Mouse (Mus musculus) testis, adult 2 months (tissue): ENCODE data around the gene Cngb1. TPM values are rescaled to one million over a fixed set of nuclear protein-coding genes. Genes with fewer than 3 reads are reported as not detected.

ENCODE experiments used
- H3K27ac ChIP-seq: fragments of 200-500 bp; 2 replicates; pipeline ENCODE4 v1.5.1; 2012; ENCODE audit warnings: low read depth, low read length; ENCODE audit not compliant: control insufficient read depth, insufficient read depth
- H3K27me3 ChIP-seq: fragments of 200-500 bp; 2 replicates; pipeline ENCODE4 v1.6.1; 2012; ENCODE audit warnings: mild to moderate bottlenecking, low read length, moderate library complexity; ENCODE audit not compliant: control insufficient read depth, insufficient read depth
- H3K36me3 ChIP-seq: fragments of 200-500 bp; 2 replicates; pipeline ENCODE4 v1.6.1; 2012; ENCODE audit warnings: mild to moderate bottlenecking, low read length; ENCODE audit not compliant: control insufficient read depth, insufficient read depth
- H3K4me1 ChIP-seq: fragments of 200-500 bp; 2 replicates; pipeline ENCODE4 v1.6.1; 2012; ENCODE audit warnings: low read length; ENCODE audit not compliant: control insufficient read depth, insufficient read depth
- H3K4me3 ChIP-seq: fragments of 200-500 bp; 2 replicates; pipeline ENCODE4 v1.5.1; 2012; ENCODE audit warnings: low read depth, mild to moderate bottlenecking, low read length, moderate library complexity, mixed read lengths; ENCODE audit not compliant: control insufficient read depth
- CTCF ChIP-seq: fragments of 200-500 bp; IDR thresholded peaks from 2 replicates; pipeline ENCODE4 v1.5.1; 2012; ENCODE audit warnings: low read depth, mild to moderate bottlenecking, inconsistent platforms, low read length, moderate library complexity; ENCODE audit not compliant: control insufficient read depth, insufficient read depth, insufficient replicate concordance
- POLR2A ChIP-seq: fragments of 200-500 bp; IDR thresholded peaks from 2 replicates; pipeline ENCODE4 v1.6.1; 2012; ENCODE audit warnings: low read depth, mild to moderate bottlenecking, inconsistent platforms, low read length, moderate library complexity; ENCODE audit not compliant: control insufficient read depth
- polyA plus RNA-seq: library from polyadenylated mRNA; depleted of rRNA; stranded (reverse); fragments of >200 nt; gene quantifications from 2 replicates; pipeline ENCODE4 v1.2.3, GENCODE M21; 2012

The Cngb1 gene
- polyA plus RNA-seq, 1 experiment, result 6.9 TPM

DNA sequence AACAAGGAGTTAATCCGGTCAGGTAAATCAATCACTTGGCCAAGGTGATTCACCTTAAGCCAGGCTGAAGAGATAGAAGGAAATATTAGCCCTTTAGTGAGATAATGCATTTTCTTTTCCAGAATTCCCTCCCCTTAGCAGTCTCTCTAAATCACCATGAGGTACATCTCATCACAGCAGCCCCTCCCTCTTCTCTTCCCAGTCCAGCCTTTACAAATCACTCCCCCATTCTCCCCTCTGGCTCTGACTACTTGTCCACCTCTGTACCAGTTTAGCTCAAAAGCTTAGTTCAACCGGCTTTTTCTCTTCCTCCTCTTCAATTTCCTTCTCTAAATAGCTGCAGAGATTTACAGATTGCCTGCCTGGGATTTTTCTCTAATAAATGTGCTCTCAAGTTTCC lies 85.3 kb downstream of the Cngb1 start:
- Histone ChIP-seq H3K4me3 (no peak overlapping the region), H3K27ac (no peak overlapping the region), H3K27me3 (no peaks in the 10 kb centered on the region), H3K36me3 (no peaks in the 10 kb centered on the region), H3K4me1 (no peaks in the 10 kb centered on the region)
- TF ChIP-seq POLR2A, result no peak

DNA sequence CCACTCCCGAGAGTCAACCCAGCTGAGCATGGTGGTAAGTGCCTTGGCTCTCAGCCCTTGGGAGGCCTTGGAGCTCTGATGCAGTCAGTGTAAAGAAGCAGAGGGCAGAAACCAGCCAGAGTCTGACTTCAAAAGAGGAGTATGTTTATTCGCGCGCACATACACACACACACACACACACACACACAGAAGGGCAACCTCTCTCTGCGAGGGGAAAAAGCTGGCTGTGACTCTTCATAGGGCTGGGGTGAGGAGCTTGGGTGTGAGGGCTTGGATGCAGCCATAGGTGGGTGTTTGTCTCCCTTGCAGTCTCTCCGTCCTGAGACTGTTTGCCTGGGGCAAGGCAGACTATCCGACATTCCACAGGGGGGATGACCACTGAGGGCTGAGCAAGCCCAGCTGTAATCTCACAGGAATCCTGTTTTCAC lies 85.8 kb downstream of the Cngb1 start:
- Histone ChIP-seq H3K36me3 (no peaks in the 10 kb centered on the region), H3K27me3 (no peaks in the 10 kb centered on the region), H3K27ac (no peak overlapping the region), H3K4me1 (no peaks in the 10 kb centered on the region), H3K4me3 (no peak overlapping the region)
- TF ChIP-seq CTCF, result no peak
- no peak for TF ChIP-seq POLR2A

DNA sequence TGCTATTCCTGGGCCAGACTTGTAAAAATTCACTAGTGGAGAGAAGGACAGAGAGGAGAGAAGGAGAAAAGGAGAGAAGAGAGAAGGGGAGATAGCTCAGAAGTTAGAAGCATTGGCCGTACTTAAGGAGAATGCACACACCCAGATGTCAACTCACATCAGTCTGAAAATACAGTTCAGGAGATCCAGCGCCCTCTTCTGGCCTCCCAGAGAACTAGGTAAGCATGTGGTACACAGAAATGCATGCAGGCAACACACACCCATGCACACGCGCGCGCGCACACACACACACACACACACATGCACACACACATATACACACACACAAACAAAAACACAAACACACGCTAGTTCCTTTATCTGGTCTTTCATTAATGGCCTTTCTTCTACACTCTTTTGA lies 86.8 kb downstream of the Cngb1 start:
- H3K27ac ChIP-seq, result no peak overlapping the region
- H3K4me3 ChIP-seq, result no peak overlapping the region
- no peak for TF ChIP-seq POLR2A
- H3K4me1 ChIP-seq, result no peaks in the 10 kb centered on the region
- no peaks in the 10 kb centered on the region for H3K27me3 ChIP-seq
- H3K36me3 ChIP-seq, result no peaks in the 10 kb centered on the region

DNA sequence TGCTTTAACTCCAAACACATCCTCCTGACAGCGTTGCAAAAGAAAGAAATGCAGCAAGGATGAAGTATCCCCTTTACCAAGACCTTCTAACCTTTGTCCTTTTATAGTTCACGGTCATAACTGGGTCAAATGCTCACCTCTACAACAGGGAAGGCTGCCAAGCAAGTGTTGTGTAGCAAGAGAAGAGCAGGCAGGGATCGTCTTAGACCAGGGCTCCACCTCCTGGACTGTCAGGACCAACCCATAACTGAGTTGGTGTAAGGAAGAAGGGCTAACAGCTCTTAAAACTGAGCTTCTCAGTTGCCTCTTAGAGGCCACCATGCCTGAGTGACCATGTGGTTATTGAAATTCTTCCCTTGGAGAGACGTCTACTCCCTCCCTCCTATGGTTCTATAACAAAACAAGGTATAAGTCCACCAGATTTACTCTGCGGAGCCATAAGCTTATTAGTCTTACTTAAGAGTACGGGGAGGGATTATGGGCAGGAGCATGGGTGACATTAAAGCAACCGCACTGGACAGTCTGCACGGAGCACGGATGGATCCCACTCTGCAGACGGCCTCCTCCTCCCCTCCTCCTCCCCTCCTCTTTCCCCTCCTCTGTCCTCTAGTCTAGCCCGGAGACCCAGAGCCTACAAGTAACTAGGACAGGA lies 90.5 kb downstream of the Cngb1 start:
- Histone ChIP-seq H3K27me3 (no peaks in the 10 kb centered on the region), H3K4me1 (no peaks in the 10 kb centered on the region), H3K27ac (no peak overlapping the region), H3K36me3 (no peaks in the 10 kb centered on the region), H3K4me3 (no peak overlapping the region)
- TF ChIP-seq CTCF, result no peak
- TF ChIP-seq POLR2A, result no peak

DNA sequence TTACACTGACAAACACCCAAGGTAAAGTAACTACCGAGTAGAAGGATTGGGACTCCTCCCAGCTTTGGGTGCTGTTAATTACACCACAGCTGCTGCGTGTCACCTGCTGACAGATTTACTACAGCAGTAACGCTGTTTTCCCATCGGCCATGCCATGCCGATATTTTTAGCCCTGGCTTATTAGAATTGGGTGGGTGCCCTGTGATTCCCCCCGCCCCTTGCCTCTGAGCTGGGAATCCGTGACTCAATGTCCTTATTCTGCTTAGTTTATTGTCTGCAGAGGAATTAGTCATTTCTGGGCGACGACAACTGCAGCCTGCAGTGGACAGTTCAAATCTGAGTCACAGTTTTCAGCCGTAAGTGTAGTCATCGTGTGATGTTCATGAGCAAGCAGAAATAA lies 96.5 kb downstream of the Cngb1 start:
- H3K36me3 ChIP-seq, result no peaks in the 10 kb centered on the region
- no peak overlapping the region for H3K27ac ChIP-seq
- TF ChIP-seq CTCF (no peak), POLR2A (no peak)
- H3K4me3 ChIP-seq, result no peak overlapping the region
- peaks cover 2% of the 10 kb centered on the region for H3K4me1 ChIP-seq
- H3K27me3 ChIP-seq, result no peaks in the 10 kb centered on the region

DNA sequence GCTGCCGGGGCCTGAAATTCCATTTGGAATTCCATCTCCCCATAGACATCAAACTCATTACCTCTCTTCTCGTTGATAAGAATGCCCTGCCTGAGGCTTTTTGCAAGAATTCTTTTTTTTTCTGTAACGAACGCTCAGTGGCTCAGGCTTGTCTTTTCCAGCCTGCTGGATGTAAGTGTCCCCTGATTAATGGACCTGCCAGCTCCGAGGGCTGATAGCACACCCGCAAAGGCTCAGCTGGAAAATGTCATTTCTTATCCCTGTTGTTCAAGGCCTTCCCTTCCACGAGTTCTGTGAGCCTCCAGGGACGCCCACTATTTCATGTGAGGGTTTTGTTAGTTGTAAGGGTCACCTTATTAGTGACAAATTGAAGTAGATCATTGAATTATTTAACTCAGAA lies 100.4 kb downstream of the Cngb1 start:
- Histone ChIP-seq H3K4me3 (no peak overlapping the region), H3K36me3 (no peaks in the 10 kb centered on the region), H3K4me1 (peaks cover 4% of the 10 kb centered on the region), H3K27ac (no peak overlapping the region), H3K27me3 (no peaks in the 10 kb centered on the region)
- TF ChIP-seq POLR2A, result no peak
- TF ChIP-seq CTCF, result no peak

DNA sequence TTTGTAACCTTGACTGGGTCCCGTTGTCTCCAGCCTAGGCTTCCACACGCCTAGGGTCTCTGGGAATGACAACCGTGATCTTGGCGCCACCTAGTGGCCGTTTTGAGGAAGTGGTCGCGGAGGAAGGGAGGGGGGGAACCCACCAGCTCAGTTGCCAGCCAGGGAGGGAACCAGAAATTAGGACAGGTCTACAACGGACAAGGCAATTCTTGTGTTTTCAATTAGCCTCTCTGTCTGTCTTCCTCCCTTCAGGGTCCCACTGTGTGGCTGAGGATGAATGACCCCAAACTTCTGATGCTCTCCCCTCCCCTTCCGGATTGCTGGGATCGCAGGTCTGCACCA lies 102.4 kb downstream of the Cngb1 start:
- H3K27me3 ChIP-seq, result no peaks in the 10 kb centered on the region
- peak; percentile 98 for TF ChIP-seq CTCF
- TF ChIP-seq POLR2A, result no peak
- H3K4me1 ChIP-seq, result peaks cover 2% of the 10 kb centered on the region
- H3K4me3 ChIP-seq, result no peak overlapping the region
- H3K36me3 ChIP-seq, result no peaks in the 10 kb centered on the region
- no peak overlapping the region for H3K27ac ChIP-seq
